Mouse (Mus musculus) naive thymus-derived CD4-positive, alpha-beta T cell, adult 5 months (primary cell): ENCODE results near the gene Hmx3. TPM values are rescaled to one million over a fixed set of nuclear protein-coding genes. Genes with fewer than 3 reads are reported as not detected.

Experiments used
- polyA plus RNA-seq: library from polyadenylated mRNA; unstranded; fragments of 100-300 nt; shearing (Covaris generic); gene quantifications from one replicate; pipeline ENCODE4 v1.2.1, GENCODE M21; 2017

Hmx3 gene
- polyA plus RNA-seq = not detected

DNA sequence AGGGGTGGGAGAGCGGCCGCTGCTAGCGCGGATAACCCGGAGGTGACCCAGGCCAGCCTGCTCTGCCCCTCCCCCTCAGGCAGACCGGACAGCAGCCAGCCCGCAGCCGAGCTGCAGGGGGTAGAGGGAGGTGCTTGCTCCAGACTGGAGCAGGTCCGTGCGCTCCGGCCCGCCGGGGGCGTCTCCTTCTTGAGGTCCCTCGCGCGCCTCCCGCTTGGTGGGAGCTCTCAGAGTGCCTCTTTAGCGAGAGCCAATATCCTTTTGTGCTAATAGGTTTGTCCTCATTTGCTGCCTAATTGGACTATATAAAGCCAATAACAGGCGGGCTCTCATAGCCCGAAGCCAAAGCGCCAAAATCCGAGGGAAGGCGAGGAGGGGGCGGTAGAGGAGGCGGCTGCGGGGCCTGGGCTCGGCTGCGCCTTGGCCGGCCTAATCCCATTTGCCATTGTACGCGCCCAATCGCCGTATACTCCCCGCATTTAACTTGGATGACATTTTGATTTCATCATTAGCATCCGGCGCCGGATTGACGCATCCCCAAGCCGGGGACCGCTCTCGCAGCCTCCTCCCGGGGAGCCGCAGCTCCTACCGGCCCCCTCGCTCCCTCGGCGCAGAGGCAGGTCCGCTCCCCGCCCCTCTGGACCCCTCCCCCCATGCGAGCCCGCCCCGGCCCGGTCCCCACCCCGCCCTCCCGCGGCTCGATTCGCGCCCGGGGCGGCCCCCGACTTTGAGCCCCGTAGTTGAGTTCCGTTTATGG, at the start of gene Hmx3:
Gene Hmx3 (plus strand): TSS at position 753 of the 757 bp plus-strand sequence.

DNA sequence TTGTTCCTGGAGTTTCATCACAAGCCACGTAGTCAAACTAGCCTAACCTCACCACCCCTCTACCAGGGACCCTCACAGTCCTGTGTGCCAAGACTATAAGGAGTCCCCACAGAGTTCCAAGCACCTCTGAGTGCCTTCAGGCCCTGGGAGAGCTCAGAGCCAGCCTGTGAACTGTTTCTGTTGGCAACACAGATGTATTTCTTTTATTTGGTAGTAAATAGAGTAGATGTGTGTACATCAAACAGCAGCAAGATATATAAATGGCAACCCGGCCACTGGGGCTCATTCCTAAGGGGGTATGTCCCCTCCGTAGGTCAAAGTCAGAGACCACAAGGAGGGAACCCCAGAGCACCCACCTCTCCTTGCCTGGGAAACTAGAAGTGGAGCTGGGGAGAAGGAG, 5.8 kb downstream of the Hmx3 start, which contains the start of gene Hmx2:
Gene Hmx2 (plus strand): TSS at position 301 of the 400 bp plus-strand sequence.

DNA sequence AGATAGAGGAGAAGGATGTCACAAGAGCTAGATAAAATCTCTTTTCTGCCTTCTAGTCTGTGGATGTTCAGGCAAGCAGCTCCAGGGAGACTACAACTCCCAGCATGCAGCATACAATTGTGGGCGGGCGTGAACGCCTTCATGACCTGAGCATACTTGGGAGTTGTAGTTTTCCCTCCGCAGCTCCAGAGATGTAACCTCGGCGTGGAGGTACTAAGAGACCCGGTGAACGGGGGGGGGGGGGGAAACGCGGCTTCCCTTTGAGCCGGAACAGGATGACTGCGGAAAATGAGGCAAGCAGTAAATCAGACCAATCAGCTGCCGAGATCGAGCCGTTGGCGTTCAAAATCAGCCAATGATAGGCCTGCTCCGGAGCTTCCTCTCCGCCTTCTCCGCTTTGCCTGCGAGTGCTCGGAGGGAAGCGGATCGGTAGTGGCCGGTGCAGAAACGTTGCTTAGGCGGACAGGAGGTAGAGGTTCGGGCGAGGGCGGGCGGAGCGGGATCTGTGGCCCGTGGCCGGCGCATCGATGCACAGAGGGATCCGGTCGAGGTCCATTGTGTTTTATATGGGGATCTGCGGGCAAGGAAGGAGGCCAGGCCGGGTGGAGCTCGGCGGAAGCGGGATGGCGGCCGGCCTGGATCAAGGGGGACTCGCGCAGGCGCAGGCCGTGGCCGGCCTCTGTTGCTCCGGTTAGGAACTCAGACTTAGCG, 17.5 kb downstream of the Hmx3 start, which contains the start of gene Bub3:
Gene Bub3 (plus strand): TSS at position 237 of the 711 bp plus-strand sequence.

Other genes with a start within 250 kb of the Hmx3 start
- not detected for gene Cuzd1, start 220.6 kb upstream of the Hmx3 start, polyA plus RNA-seq
- not detected for gene Fam24b, start 213.4 kb upstream of the Hmx3 start, polyA plus RNA-seq
- gene Fam24a, start 209.0 kb upstream of the Hmx3 start, polyA plus RNA-seq = not detected
- 17.7 TPM for gene 2310057M21Rik, start 180.1 kb upstream of the Hmx3 start, polyA plus RNA-seq
- 29.8 TPM for gene Pstk, start 171.7 kb upstream of the Hmx3 start, polyA plus RNA-seq
- 32.9 TPM for gene Ikzf5, start 132.3 kb upstream of the Hmx3 start, polyA plus RNA-seq
- gene Acadsb, start 132.3 kb upstream of the Hmx3 start, polyA plus RNA-seq = 29.2 TPM
- gene Hmx2, start 5.9 kb downstream of the Hmx3 start, polyA plus RNA-seq = not detected
- 149 TPM for gene Bub3, start 17.4 kb downstream of the Hmx3 start, polyA plus RNA-seq